Mouse (Mus musculus) spleen, adult 18-20 months (tissue): ENCODE measurements at regions not wholly inside any gene's neighbourhood (a gene's known extent, or its start where the extent isn't known, plus 50 kb on each side); places are given as distances from the start of the nearest gene placed in this dataset.

Experiments used
- DNase-seq, 2 experiments: peaks; one replicate each; pipeline ENCODE4 v3.0.0; 2022; ENCODE audit warnings: mixed read lengths in 2 of 2

DNA sequence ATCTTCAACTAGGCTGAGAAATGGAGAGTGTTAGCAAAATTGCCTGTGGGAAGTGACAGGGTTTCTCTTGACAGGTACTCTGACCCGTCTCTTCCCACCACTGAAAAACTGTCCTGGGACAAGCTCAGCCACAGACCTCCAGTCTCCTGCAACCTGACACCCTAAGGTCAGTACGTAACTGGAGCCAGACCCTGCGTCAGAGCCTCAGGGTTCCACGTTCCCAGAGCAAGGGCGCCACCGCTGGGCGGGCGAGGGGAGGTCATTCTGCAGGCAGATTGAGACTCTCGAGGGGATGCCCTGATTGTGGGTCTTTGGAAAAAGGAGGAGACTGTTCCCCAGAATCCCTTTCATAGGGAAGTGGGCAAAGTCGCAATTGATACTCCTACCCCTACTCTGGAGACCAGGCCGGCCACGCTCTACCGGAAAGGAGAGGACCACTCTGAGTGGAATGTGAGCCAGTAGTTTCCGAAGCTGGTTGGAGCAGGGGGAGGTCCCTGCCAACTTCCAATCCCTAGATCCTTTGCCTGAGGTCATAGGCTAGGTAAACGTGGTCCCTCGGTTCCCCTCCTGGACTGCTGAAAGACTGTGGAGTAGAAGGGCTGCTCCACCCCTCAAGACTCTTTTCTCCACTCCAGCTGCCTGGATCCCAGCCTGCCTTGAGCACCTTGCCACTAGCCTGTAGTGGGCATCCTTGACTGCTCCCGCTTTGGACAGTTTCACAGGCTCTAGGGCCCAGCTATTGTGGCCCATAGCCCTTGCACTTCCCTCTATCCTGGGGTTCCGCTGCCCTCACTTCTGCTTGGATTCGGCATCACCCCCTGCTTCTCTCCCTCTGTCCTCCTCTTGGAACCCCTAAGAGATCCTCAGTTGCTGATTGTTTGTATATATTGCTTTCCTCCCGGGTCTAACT lies 61.0 kb upstream of the Lpcat1 start:
- DNase-seq, result no peak

DNA sequence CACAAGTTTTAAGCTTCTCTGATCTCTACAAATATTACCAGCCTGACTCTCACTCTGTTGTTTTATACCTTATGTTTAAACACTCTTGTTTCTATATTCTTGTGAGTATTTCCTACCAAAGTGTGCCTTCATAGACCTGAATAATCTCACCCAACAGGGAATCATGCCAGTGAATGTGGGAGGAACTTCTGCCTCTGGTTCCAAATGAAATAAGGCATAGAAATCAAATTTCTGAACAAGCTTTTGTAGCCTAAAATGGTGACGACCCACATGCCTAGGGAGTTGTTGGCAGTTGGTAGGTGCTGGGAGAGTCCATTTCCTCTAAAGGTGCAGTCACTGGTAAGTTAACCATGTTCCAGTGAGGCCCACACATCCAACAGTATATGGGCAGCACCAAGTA lies 66.1 kb upstream of the Lpcat1 start:
- DNase-seq, result no peak

DNA sequence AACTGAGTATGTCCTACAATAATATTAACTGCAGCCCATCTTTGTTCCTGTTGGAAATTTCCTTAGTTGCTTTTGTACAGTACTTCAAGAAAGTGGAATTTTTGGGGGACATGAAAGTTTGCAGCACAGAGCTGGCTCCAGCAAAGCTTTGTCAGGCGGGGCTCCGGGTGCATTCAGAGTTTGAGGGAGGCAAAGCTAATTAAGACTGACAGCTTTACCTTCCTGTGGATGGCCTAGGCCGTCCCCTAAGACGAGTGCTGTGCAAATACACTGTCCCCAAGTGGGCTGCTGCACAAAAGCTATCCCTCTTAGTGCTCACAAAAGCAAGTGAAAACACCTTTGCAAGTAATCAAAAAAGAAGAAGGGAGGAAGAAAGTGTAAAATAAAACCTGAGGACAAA lies 68.7 kb upstream of the Ndufs6 start:
- no peak for DNase-seq

DNA sequence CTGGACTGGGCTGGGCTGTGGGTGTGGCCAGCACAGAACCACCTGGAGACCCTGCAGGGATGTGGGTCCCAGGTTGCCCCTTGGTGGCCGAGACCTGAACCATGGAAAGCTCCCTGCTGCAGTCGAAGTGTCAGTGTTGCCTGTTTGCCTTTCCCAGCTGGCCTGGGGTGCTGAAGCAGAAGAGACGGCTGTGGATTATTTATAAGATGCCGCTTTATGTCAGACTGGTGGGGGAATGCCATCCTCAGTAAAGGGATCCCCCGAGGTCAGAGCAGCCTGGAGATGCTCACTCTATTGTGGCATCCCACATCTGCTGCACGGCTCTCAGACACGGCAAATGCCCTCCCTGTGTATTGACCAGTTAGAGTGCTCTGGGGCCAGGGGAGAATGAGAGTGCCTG lies 67.5 kb upstream of the Ndufs6 start:
- no peak for DNase-seq

DNA sequence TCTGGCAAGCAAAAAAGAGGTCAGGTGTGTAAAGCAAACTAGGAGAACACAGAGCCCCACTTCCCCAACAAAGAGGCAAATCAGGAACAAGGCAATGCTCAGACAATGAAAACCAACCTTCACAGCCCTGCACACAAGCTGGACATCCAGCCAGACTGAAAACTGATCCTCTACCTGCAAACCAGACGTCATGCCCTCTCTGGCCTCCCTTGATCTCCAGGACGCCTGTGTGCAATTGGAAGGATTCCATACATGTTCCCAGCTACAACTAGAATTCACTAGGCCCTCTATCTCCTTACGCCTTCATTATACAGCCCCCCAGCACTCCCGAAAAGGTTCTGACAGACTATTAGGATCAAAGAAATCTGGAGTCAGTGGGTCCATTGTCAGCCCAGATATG lies 60.7 kb upstream of the Ndufs6 start:
- no peak for DNase-seq

DNA sequence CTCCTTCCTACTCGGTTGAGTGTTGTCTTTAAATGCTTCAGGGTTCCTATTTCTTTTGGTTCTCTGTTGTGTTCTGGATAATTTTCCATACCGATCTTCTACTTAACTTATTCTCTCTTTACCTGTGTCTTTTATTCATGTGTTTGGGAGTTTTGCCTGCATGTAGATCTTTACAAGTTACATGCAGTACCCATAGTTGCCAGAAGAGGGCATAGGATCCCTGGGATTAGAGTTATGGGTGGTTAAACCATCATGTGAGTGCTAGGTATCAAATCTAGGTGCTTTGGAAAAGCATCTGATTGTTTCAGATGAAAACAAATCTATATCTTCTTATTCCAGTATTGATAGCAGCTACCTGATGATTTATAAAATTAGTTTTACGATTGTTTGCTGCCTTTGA lies 55.2 kb upstream of the Ndufs6 start:
- DNase-seq, result peak in 1 of 2 experiments; percentile 44
